30 mouse cellular contexts compared by ENCODE assay signal in genomic region chr7:123998601-123999000, GRCm38 (mm10). TPM values are rescaled to one million over a fixed set of nuclear protein-coding genes. Genes with fewer than 3 reads are reported as not detected.
DNase-seq lines count a peak whose midpoint lies in the region; ATAC-seq and TF ChIP-seq lines count a peak whose summit lies in the region.
"Had no signal": no experiment of that assay in that cellular context is flagged by ENCODE, and none has a peak within 500 bp of the region (broad histone marks: within the 10 kb centered on the region; RNA-seq: fewer than 3 reads in every experiment).

No protein-coding gene starts in this region.

- no peak overlapping the region for H3K4me2 ChIP-seq in forebrain, postnatal 0 days (ENCODE audit: low read depth)
- H3K4me2 ChIP-seq in forebrain, embryonic 13.5 days = no peak overlapping the region
- H3K4me2 ChIP-seq: embryonic facial prominence, embryonic 15.5 days; hindbrain, embryonic 15.5 days; limb, embryonic 12.5 days; liver, embryonic 12.5 days; midbrain, embryonic 11.5 days had no signal

- no peaks in the 10 kb centered on the region for H3K27me3 ChIP-seq in forebrain, postnatal 0 days (ENCODE audit: insufficient read depth, low read length)
- H3K27me3 ChIP-seq in forebrain, embryonic 13.5 days = no peaks in the 10 kb centered on the region
- H3K27me3 ChIP-seq: embryonic facial prominence, embryonic 15.5 days; hindbrain, embryonic 15.5 days; limb, embryonic 12.5 days; liver, embryonic 12.5 days had no signal

- H3K27ac ChIP-seq in forebrain, postnatal 0 days (ENCODE audit: low read depth, low read length) = no peak overlapping the region
- no peak overlapping the region for H3K27ac ChIP-seq in forebrain, embryonic 13.5 days
- H3K27ac ChIP-seq: embryonic facial prominence, embryonic 15.5 days; gastrocnemius, adult 2 months; heart, embryonic 10.5 days; hindbrain, embryonic 15.5 days; kidney, postnatal 0 days; limb, embryonic 12.5 days; liver, embryonic 12.5 days; stomach, postnatal 0 days had no signal

- H3K4me3 ChIP-seq in forebrain, postnatal 0 days (ENCODE audit: low read depth, low read length) = no peak overlapping the region
- no peak overlapping the region for H3K4me3 ChIP-seq in forebrain, embryonic 13.5 days
- H3K4me3 ChIP-seq: embryonic facial prominence, embryonic 15.5 days; gastrocnemius, adult 2 months; heart, embryonic 10.5 days; hindbrain, embryonic 15.5 days; limb, embryonic 12.5 days; liver, embryonic 12.5 days had no signal

- 56% methylated on average over 7 of the region's 7 CpGs for WGBS in forebrain, postnatal 0 days
- WGBS in forebrain, embryonic 13.5 days = 82% methylated on average over 7 of the region's 7 CpGs

- H3K9me3 ChIP-seq in forebrain, postnatal 0 days (ENCODE audit: low read length) = no peaks in the 10 kb centered on the region
- no peaks in the 10 kb centered on the region for H3K9me3 ChIP-seq in forebrain, embryonic 13.5 days (replicated peaks)
- H3K9me3 ChIP-seq: embryonic facial prominence, embryonic 15.5 days; heart, embryonic 10.5 days; hindbrain, embryonic 15.5 days; limb, embryonic 12.5 days; liver, embryonic 12.5 days had no signal

- H3K4me1 ChIP-seq in forebrain, postnatal 0 days (ENCODE audit: insufficient read depth) = no peaks in the 10 kb centered on the region; the same call in 1 of the 2 replicates
- H3K4me1 ChIP-seq in forebrain, embryonic 13.5 days = no peaks in the 10 kb centered on the region
- H3K4me1 ChIP-seq: embryonic facial prominence, embryonic 15.5 days; heart, embryonic 10.5 days; hindbrain, embryonic 15.5 days; limb, embryonic 12.5 days; liver, embryonic 12.5 days had no signal

- intact Hi-C loops in left cerebral cortex, postnatal 36 days (cut with DNase I) = no loop called here

- H3K36me3 ChIP-seq in forebrain, postnatal 0 days (ENCODE audit: insufficient read depth) = no peaks in the 10 kb centered on the region
- H3K36me3 ChIP-seq in forebrain, embryonic 13.5 days (ENCODE audit: poor library complexity, severe bottlenecking) = no peaks in the 10 kb centered on the region
- H3K36me3 ChIP-seq: embryonic facial prominence, embryonic 15.5 days; G1E; heart, embryonic 10.5 days; hindbrain, embryonic 15.5 days; limb, embryonic 12.5 days; liver, embryonic 12.5 days had no signal

- no peak for ATAC-seq in forebrain, postnatal 0 days
- no peak for ATAC-seq in forebrain, embryonic 13.5 days
- ATAC-seq: liver, embryonic 12.5 days had no signal

- no peak overlapping the region for H3K9ac ChIP-seq in forebrain, postnatal 0 days
- H3K9ac ChIP-seq in forebrain, embryonic 13.5 days = no peak overlapping the region
- H3K9ac ChIP-seq: embryonic facial prominence, embryonic 15.5 days; hindbrain, embryonic 15.5 days; limb, embryonic 12.5 days; liver, embryonic 12.5 days had no signal

- peak; percentile 38 for DNase-seq in forebrain, postnatal 0 days
- DNase-seq in layer of hippocampus, adult 9-11 months = peak; percentile 36
- DNase-seq in layer of hippocampus, adult 9-10 months (ENCODE audit: low spot score) = no peak
- peak; percentile 17 to 38 for DNase-seq in left cerebral cortex, postnatal 36 days (ENCODE audit: low spot score in 2 of 2)
- peak; percentile 42 for DNase-seq in right cerebral cortex, postnatal 25 days
- DNase-seq in spleen, postnatal 36 days (ENCODE audit: low spot score in 2 of 2) = no peak
- DNase-seq: adrenal gland, adult 8-10 months; B cell, adult 2 months; cerebellum, adult 9-10 months; gastrocnemius, adult 2 months; kidney, adult 2 months; lung, adult 18-20 months; lung, postnatal 10 days had no signal

- TF ChIP-seq CTCF in forebrain, postnatal 0 days (IDR thresholded peaks at IDR 0.05; ENCODE audit: low read depth) = no peak

RNA-seq across cellular contexts. Expression of gene Hs3st4, which starts 15.9 kb away (rescaled TPM):
- 31.8 and 35.5 TPM in 2 replicates for total RNA-seq in forebrain, postnatal 0 days (2014; rRNA removed)
- polyA plus RNA-seq in forebrain, postnatal 0 days (2015; fragmentation: Nextera tagmentation; extraction: Ambion mirVana) = 9.7 and 17.3 TPM in 2 replicates
- 3.3 and 5.0 TPM in 2 replicates for polyA plus RNA-seq in forebrain, embryonic 13.5 days (2015; fragmentation: Nextera tagmentation; extraction: Ambion mirVana)
- 10 to 100 TPM; 50.7 to 62.8 TPM for total RNA-seq in left cerebral cortex, postnatal 36 days (2021)
- total RNA-seq: CH12.LX; common myeloid progenitor, adult 5-6 weeks; G1E; gastrocnemius, adult 2 months; hematopoietic stem cell, adult 5-6 weeks; megakaryocyte progenitor cell, adult 5-6 weeks had no signal
- polyA plus RNA-seq: G1E; intestine, embryonic 14.5 days; kidney, adult 2 months; large intestine, adult 2 months; liver, embryonic 12.5 days; thymus, postnatal 0 days had no signal

Comparison
In these comparisons a context has a peak if more than half of its experiments do, and no peak if none do; other contexts are left out.
1. DNase-seq: peak in forebrain, postnatal 0 days (single experiment), layer of hippocampus, adult 9-11 months (single experiment), left cerebral cortex, postnatal 36 days (2 of 2) and right cerebral cortex, postnatal 25 days (single experiment); none in layer of hippocampus, adult 9-10 months (single experiment) and spleen, postnatal 36 days (0 of 2).